Mouse (Mus musculus) hindbrain, embryonic 16.5 days (tissue): ENCODE results near the gene Kcnn1. TPM values are rescaled to one million over a fixed set of nuclear protein-coding genes. Genes with fewer than 3 reads are reported as not detected.
"Not testable (repeated sequence)": the region's sequence is repeated elsewhere in the genome, so short reads cannot be mapped to it uniquely, and the experiment has no call there.

Experiments used
- ATAC-seq: fragments of 200-750 bp; cut with Nextera tagmentation; 2 replicates; pipeline ENCODE4 v1.8.0; 2017; ENCODE audit warnings: moderate TSS enrichment, moderate library complexity
- H3K27ac ChIP-seq: fragments of 300-500 bp; sonication (generic); 2 replicates; pipeline ENCODE4 v1.5.1; 2014; ENCODE audit warnings: low read depth, mild to moderate bottlenecking, control low read depth, low read length, moderate library complexity
- H3K27me3 ChIP-seq: fragments of 300-500 bp; sonication (generic); replicated peaks from 2 replicates; pipeline ENCODE4 v1.6.1; 2014; ENCODE audit warnings: low read length; ENCODE audit not compliant: control insufficient read depth, insufficient read depth
- H3K36me3 ChIP-seq: fragments of 300-500 bp; sonication (generic); 2 replicates; pipeline ENCODE4 v1.6.1; 2014; ENCODE audit warnings: mild to moderate bottlenecking, low read length, moderate library complexity, mixed read lengths; ENCODE audit not compliant: control insufficient read depth, insufficient read depth
- H3K4me1 ChIP-seq: fragments of 300-500 bp; sonication (generic); 2 replicates; pipeline ENCODE4 v1.6.1; 2014; ENCODE audit warnings: low read depth, low read length; ENCODE audit not compliant: control insufficient read depth, insufficient read depth
- H3K4me2 ChIP-seq: fragments of 300-500 bp; sonication (generic); 2 replicates; pipeline ENCODE4 v1.6.1; 2014; ENCODE audit warnings: mild to moderate bottlenecking, low read length, control low read depth, moderate library complexity
- H3K4me3 ChIP-seq: fragments of 300-500 bp; sonication (generic); 2 replicates; pipeline ENCODE4 v1.5.1; 2014; ENCODE audit warnings: mild to moderate bottlenecking, low read length, control low read depth, moderate library complexity
- H3K9ac ChIP-seq: fragments of 300-500 bp; sonication (generic); 2 replicates; pipeline ENCODE4 v1.6.1; 2014; ENCODE audit warnings: low read depth, mild to moderate bottlenecking, control low read depth, low read length, moderate library complexity
- H3K9me3 ChIP-seq: fragments of 300-500 bp; sonication (generic); 2 replicates; pipeline ENCODE4 v1.6.1; 2014; ENCODE audit warnings: mild to moderate bottlenecking, low read length, moderate library complexity; ENCODE audit not compliant: control insufficient read depth
- WGBS: fragments of 180-500 bp; shearing (Covaris S2); extraction: QIAGEN DNeasy Blood & Tissue Kit; methylation state at CpG from one replicate; pipeline ENCODE4 v1.1.7; 2014; 5-methylcytosine and 5-hydroxymethylcytosine counted together
- polyA plus RNA-seq: library from polyadenylated mRNA; unstranded; fragments of >200 nt; fragmentation: Nextera tagmentation; extraction: Ambion mirVana; gene quantifications from 2 replicates; pipeline ENCODE4 v1.2.1, GENCODE M21; 2015

The Kcnn1 gene
- polyA plus RNA-seq, 1 experiment from 2014 or later: 16.3 TPM

DNA sequence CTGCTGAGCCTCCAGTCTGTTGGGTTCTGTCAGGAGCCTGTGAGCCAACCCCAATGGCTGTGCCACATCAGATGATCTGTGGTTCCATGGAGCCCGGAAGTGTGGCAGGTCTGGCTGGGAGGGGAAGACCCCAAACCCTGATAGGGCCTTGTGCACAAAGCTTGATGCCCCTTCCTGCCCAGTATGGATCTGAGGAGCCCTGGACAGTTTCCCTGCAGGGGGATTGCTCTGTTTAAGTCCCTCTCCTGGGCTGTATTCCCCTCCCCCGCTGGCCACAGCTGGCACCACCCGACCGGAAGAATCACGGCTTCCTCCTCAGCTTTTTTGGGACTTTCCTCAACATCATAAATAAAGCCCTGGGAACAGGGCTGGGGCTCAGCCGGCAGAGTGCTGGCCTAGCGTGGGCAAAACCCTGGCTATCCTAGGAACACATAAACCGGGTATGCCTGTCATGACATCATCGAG lies 30.0 kb downstream of the Kcnn1 start:
- H3K4me2 ChIP-seq: no peak overlapping the region
- WGBS: 52% methylated on average over 9 of the region's 9 CpGs
- H3K4me3 ChIP-seq: no peak overlapping the region
- H3K4me1 ChIP-seq: no peaks in the 10 kb centered on the region
- no peak overlapping the region for H3K9ac ChIP-seq
- 0 out of 2 replicates have a peak, but pooled peaks cover 5% of the 10 kb centered on the region for H3K36me3 ChIP-seq
- H3K27me3 ChIP-seq: no peaks in the 10 kb centered on the region
- no peak overlapping the region for H3K27ac ChIP-seq
- H3K9me3 ChIP-seq: no peaks in the 10 kb centered on the region
- no peak for ATAC-seq

DNA sequence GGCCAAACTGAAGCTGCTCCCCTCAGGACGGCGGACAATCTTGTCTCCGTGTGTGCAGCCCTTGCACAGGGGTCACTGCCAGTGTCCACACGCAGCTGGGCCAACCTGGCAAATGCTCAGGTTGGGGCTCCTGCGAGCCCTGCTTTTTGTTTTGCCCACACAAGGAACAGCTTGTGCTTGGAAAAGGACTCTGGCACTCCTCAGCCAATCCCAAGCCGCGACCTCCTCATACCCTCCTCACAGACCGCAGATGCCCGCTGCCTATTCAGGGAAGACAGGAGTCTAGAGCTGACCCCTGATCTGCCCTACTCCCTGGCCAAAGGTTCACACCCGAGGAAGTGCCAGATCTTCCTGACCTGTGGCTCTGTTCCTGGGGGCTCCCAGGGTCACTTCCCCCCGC lies 30.7 kb downstream of the Kcnn1 start:
- Histone ChIP-seq H3K4me3 (no peak overlapping the region), H3K4me1 (no peaks in the 10 kb centered on the region), H3K27me3 (no peaks in the 10 kb centered on the region), H3K9ac (no peak overlapping the region), H3K9me3 (no peaks in the 10 kb centered on the region), H3K36me3 (0 out of 2 replicates have a peak, but pooled peaks cover 5% of the 10 kb centered on the region), H3K4me2 (no peak overlapping the region), H3K27ac (no peak overlapping the region)
- no peak for ATAC-seq
- 66% methylated on average over 11 of the region's 11 CpGs for WGBS

DNA sequence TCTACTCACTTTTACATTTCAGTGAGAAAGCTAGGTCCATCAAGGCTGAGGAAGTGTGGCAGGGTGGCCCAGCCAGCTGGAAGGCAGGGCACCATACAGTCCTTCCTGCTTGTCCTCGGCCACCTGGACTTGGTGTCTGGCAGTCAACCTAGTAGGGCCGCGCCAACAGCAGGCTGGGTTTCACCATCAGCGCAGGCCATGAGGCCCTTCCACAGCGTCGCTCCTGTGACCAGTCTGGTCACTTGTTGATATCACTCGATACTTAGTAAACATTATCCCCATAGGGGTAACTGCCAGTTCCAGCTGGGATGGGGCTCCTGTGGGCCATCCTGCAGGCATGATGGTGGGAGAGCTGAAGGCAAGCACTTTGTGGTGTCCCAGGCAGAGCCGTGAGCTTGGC lies 31.5 kb downstream of the Kcnn1 start:
- H3K27me3 ChIP-seq: no peaks in the 10 kb centered on the region
- H3K4me3 ChIP-seq: no peak overlapping the region
- 88% methylated on average over 8 of the region's 8 CpGs for WGBS
- no peak overlapping the region for H3K9ac ChIP-seq
- H3K9me3 ChIP-seq: peaks cover 2% of the 10 kb centered on the region
- no peak for ATAC-seq
- no peaks in the 10 kb centered on the region for H3K4me1 ChIP-seq
- H3K36me3 ChIP-seq: 0 out of 2 replicates have a peak, but pooled peaks cover 5% of the 10 kb centered on the region
- no peak overlapping the region for H3K4me2 ChIP-seq
- H3K27ac ChIP-seq: no peak overlapping the region

DNA sequence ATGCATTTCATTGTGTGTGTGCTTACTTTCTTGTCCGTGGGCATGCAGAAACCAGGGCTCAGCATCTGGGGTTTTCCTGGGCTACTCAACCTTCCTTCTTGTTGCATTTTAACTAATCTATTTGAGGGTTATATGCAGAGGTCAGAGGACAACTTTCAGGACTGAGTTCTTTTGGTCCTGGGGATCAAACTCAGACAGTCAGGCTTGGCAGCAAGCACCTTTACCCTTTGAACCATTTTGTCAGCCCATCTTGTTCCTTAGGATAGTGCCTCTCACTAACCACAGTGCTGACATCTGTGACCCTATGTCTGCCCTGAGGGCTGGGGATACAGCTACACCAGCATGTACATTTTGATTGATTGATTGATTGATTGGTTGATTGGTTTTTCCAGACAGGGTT lies 35.3 kb downstream of the Kcnn1 start:
- Histone ChIP-seq H3K4me1 (no peaks in the 10 kb centered on the region), H3K4me3 (no peak overlapping the region), H3K27me3 (no peaks in the 10 kb centered on the region), H3K36me3 (no peaks in the 10 kb centered on the region), H3K9ac (no peak overlapping the region), H3K9me3 (peaks cover 2% of the 10 kb centered on the region), H3K27ac (no peak overlapping the region), H3K4me2 (no peak overlapping the region)
- ATAC-seq: no peak
- 85% methylated on average over 1 of the region's 1 CpGs for WGBS

DNA sequence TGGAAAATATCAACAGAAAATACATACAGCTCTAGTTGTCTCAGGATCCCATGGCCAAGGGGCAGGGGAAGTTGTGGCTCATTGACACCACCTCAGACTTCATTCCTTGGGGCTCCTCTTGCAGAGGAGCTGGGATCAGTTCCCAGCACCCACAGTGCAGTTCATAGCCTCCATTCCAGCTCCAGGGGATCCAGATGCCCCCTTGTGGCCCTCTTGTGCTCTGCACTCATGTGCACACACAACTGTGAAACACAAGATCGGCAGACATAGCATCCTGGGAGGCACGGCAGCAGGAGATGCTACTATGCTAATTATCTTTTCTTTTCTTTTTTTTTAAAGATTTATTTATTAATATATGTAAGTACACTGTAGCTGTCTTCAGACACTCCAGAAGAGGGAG lies 36.0 kb downstream of the Kcnn1 start:
- Histone ChIP-seq H3K27ac (no peak overlapping the region), H3K9me3 (peaks cover 2% of the 10 kb centered on the region), H3K4me3 (no peak overlapping the region), H3K4me1 (no peaks in the 10 kb centered on the region), H3K36me3 (no peaks in the 10 kb centered on the region), H3K4me2 (no peak overlapping the region), H3K9ac (no peak overlapping the region), H3K27me3 (no peaks in the 10 kb centered on the region)
- 90% methylated on average over 2 of the region's 2 CpGs for WGBS
- no peak for ATAC-seq

DNA sequence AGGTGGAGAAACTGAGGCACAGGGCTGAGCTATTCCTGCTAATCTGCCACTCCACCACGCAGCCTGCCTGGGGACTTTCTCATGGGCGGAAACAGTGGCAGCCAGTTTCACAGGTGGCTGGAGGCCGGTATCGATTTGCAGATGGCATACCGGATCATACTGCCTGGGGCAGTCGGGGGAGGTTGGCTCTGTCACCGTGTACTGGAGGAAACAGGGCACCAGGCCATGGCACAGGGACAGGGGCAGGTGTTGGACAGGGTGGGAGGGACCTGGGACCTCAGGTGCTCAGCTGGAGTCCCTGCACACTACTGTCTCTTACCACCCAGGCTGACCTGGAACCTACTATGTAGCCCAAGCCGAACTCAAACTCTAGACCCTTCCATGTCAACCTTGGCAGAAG lies 37.2 kb downstream of the Kcnn1 start:
- Histone ChIP-seq H3K4me2 (no peak overlapping the region), H3K27ac (no peak overlapping the region), H3K9me3 (peaks cover 2% of the 10 kb centered on the region), H3K27me3 (peaks cover 6% of the 10 kb centered on the region), H3K9ac (no peak overlapping the region), H3K4me3 (no peak overlapping the region), H3K36me3 (no peaks in the 10 kb centered on the region), H3K4me1 (no peaks in the 10 kb centered on the region)
- WGBS: 78% methylated on average over 8 of the region's 8 CpGs
- ATAC-seq: no peak

- no peaks in the 10 kb centered on the region for H3K36me3 ChIP-seq
- no peaks in the 10 kb centered on the region for H3K4me1 ChIP-seq
- H3K27ac ChIP-seq: no peak overlapping the region
- 90% methylated on average over 7 of the region's 7 CpGs for WGBS
- no peak overlapping the region for H3K4me2 ChIP-seq
- no peak overlapping the region for H3K9ac ChIP-seq
- no peak overlapping the region for H3K4me3 ChIP-seq
- ATAC-seq: no peak
- peaks cover 5% of the 10 kb centered on the region for H3K9me3 ChIP-seq
- H3K27me3 ChIP-seq: peaks cover 12% of the 10 kb centered on the region
Observed at GRCm38 (mm10) chr8:70823802-70824201, 39.3 kb downstream of the Kcnn1 start.

- H3K4me3 ChIP-seq, H3K4me1 ChIP-seq, H3K36me3 ChIP-seq, H3K27ac ChIP-seq, ATAC-seq, H3K9me3 ChIP-seq, H3K9ac ChIP-seq, H3K4me2 ChIP-seq: not testable (repeated sequence)
- WGBS: 78% methylated on average over 3 of the region's 3 CpGs
- peaks cover 12% of the 10 kb centered on the region for H3K27me3 ChIP-seq
Observed at GRCm38 (mm10) chr8:70822594-70822993, 40.5 kb downstream of the Kcnn1 start.

GRCm38 (mm10) chr8:70821992-70822391 lies 41.1 kb downstream of the Kcnn1 start:
- no peak for ATAC-seq
- no peaks in the 10 kb centered on the region for H3K36me3 ChIP-seq
- WGBS: 47% methylated on average over 11 of the region's 11 CpGs
- no peak overlapping the region for H3K27ac ChIP-seq
- peaks cover 2% of the 10 kb centered on the region; the same call in 1 of the 2 replicates for H3K4me1 ChIP-seq
- no peak overlapping the region for H3K9ac ChIP-seq
- H3K27me3 ChIP-seq: peaks cover 14% of the 10 kb centered on the region
- H3K9me3 ChIP-seq: peaks cover 8% of the 10 kb centered on the region
- no peak overlapping the region for H3K4me3 ChIP-seq
- no peak overlapping the region for H3K4me2 ChIP-seq
